Mouse (Mus musculus) heart, embryonic 13.5 days (tissue): ENCODE results near the gene Lgr6. TPM values are rescaled to one million over a fixed set of nuclear protein-coding genes. Genes with fewer than 3 reads are reported as not detected.

ENCODE experiments used
- ATAC-seq: fragments of 200-750 bp; cut with Nextera tagmentation; 2 replicates; pipeline ENCODE4 v1.8.0; 2017; ENCODE audit warnings: moderate TSS enrichment; ENCODE audit not compliant: insufficient number of reproducible peaks, low FRiP score, low TSS enrichment; ENCODE audit errors: extremely low read depth
- H3K27ac ChIP-seq: fragments of 300-500 bp; sonication (generic); replicated peaks from 2 replicates; pipeline ENCODE4 v1.5.1; 2015; ENCODE audit warnings: moderate library complexity, mild to moderate bottlenecking, inconsistent platforms
- H3K27me3 ChIP-seq: fragments of 300-500 bp; sonication (generic); replicated peaks from 2 replicates; pipeline ENCODE4 v1.6.1; 2015; ENCODE audit warnings: mild to moderate bottlenecking, inconsistent platforms
- H3K36me3 ChIP-seq: fragments of 300-500 bp; sonication (generic); 2 replicates; pipeline ENCODE4 v1.6.1; 2015; ENCODE audit warnings: mild to moderate bottlenecking, inconsistent platforms
- H3K4me1 ChIP-seq: fragments of 300-500 bp; sonication (generic); 2 replicates; pipeline ENCODE4 v1.6.1; 2015; ENCODE audit warnings: inconsistent platforms
- H3K4me2 ChIP-seq: fragments of 300-500 bp; sonication (generic); 2 replicates; pipeline ENCODE4 v1.6.1; 2015; ENCODE audit warnings: inconsistent platforms, mild to moderate bottlenecking, moderate library complexity
- H3K4me3 ChIP-seq: fragments of 300-500 bp; sonication (generic); 2 replicates; pipeline ENCODE4 v1.5.1; 2015; ENCODE audit warnings: moderate library complexity, mild to moderate bottlenecking, inconsistent platforms
- H3K9ac ChIP-seq: fragments of 300-500 bp; sonication (generic); 2 replicates; pipeline ENCODE4 v1.6.1; 2015; ENCODE audit warnings: inconsistent platforms, mild to moderate bottlenecking, moderate library complexity
- H3K9me3 ChIP-seq: fragments of 300-500 bp; sonication (generic); 2 replicates; pipeline ENCODE4 v1.6.1; 2016; ENCODE audit warnings: inconsistent platforms
- WGBS: fragments of 180-500 bp; shearing (Covaris S2); methylation state at CpG from one replicate; pipeline ENCODE4 v1.1.7; 2015; ENCODE audit warnings: mixed read lengths; 5-methylcytosine and 5-hydroxymethylcytosine counted together
- polyA plus RNA-seq: library from polyadenylated mRNA; unstranded; fragments of >200 nt; fragmentation: Nextera tagmentation; extraction: Ambion mirVana; gene quantifications from 2 replicates; pipeline ENCODE4 v1.2.1, GENCODE M21; 2015

Lgr6 gene
- polyA plus RNA-seq, 1 experiment from 2014 or later: 2.7 TPM

DNA sequence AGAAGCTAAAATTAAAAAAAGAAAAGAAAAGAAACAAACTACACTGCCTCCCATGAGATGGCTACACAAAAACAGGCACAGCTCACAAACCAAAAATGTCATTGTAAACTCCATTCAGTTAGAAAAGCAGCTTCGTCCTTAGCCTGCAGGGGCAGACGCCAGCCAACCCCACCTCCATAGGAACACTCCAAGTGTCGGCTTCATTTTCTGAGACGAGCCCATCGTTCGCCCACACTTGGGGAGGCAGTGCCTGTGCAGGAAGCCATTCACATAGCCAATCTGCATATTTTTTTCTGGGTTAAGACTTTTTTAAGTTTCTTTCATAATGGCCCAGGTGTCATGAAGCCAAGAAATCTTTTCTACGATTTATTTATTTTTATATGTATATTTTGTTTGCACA lies 157.5 kb downstream of the Lgr6 start:
- ATAC-seq: no peak
- Histone ChIP-seq H3K27ac (no peak overlapping the region), H3K9ac (no peak overlapping the region), H3K9me3 (no peaks in the 10 kb centered on the region), H3K27me3 (no peaks in the 10 kb centered on the region), H3K4me3 (no peak overlapping the region), H3K4me2 (no peak overlapping the region), H3K36me3 (peaks cover 25% of the 10 kb centered on the region), H3K4me1 (peaks cover 34% of the 10 kb centered on the region)
- WGBS: 84% methylated on average over 7 of the region's 7 CpGs

DNA sequence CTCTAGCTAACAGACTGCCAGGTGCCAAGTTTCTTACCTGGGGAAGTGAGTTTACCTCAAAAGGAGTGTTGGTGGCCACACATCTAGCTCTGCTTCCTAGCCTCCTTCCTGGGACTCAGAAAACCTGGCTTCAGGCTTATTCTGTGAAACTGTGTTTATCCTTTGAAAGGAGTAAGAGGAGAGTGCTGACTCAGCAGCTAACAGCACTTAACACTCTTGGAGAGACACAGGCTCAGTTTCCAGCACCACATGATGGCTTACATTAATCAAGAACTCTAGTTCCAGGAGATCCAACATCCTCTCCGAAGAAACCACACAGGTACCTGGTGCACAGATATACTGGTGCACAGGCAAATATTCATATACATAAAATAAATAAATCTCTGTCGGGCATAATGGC lies 162.2 kb downstream of the Lgr6 start:
- Histone ChIP-seq H3K9me3 (no peaks in the 10 kb centered on the region), H3K27me3 (no peaks in the 10 kb centered on the region), H3K36me3 (peaks cover 14% of the 10 kb centered on the region), H3K9ac (no peak overlapping the region), H3K4me1 (peaks cover 28% of the 10 kb centered on the region), H3K27ac (no peak overlapping the region), H3K4me2 (no peak overlapping the region), H3K4me3 (no peak overlapping the region)
- WGBS: 89% methylated on average over 2 of the region's 2 CpGs
- ATAC-seq: no peak

DNA sequence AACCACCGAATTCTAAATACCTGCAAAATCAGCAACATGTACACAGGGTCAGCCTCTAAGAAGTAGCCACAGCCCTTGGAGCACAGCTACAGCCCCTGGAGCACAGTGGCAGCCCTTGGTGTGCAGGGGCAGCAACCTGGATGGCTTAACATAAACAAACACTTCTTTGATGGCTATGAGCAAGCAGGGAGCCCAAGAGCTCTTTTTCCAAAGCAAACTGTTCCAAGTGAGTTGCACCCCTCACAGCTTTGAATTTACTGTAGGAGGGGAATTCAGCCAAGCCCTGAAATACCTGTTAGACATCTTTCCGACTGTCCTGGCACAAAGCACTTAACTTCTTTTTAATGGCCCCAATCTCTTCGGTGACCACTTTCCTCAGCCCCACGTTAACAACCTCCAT lies 164.2 kb downstream of the Lgr6 start:
- peak overlapping the region; percentile 65 for H3K27ac ChIP-seq
- WGBS: 64% methylated on average over 4 of the region's 4 CpGs
- no peak for ATAC-seq
- H3K4me3 ChIP-seq: no peak overlapping the region
- H3K9me3 ChIP-seq: no peaks in the 10 kb centered on the region
- H3K27me3 ChIP-seq: no peaks in the 10 kb centered on the region
- no peak overlapping the region for H3K4me2 ChIP-seq
- 0 out of 2 replicates have a peak overlapping the region, but pooled peaks have one; percentile 47 for H3K9ac ChIP-seq
- peaks cover 38% of the 10 kb centered on the region for H3K4me1 ChIP-seq
- peaks cover 4% of the 10 kb centered on the region for H3K36me3 ChIP-seq

DNA sequence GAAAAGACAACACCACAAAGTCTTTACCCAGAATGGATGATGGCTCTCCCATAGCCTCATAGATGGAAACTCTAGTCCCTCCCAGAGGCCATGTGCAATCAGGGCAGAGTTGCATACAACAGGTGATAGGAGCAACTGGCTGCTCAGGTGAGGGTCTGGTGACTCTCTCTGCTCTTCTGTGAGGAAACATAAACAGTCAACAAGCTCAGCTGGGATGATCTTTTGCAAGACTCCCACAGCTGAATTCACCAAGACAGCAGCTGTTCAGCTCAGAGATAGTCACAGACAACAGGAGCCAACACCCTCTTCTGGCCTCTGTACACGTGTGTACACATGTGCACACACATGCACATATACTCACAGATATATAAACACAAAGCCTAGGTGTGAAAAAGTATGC lies 166.8 kb downstream of the Lgr6 start:
- no peak overlapping the region for H3K4me3 ChIP-seq
- H3K9me3 ChIP-seq: no peaks in the 10 kb centered on the region
- no peak for ATAC-seq
- no peak overlapping the region for H3K9ac ChIP-seq
- no peaks in the 10 kb centered on the region for H3K36me3 ChIP-seq
- H3K27ac ChIP-seq: no peak overlapping the region
- H3K27me3 ChIP-seq: no peaks in the 10 kb centered on the region
- H3K4me2 ChIP-seq: no peak overlapping the region
- peaks cover 64% of the 10 kb centered on the region for H3K4me1 ChIP-seq
- WGBS: 89% methylated on average over 1 of the region's 1 CpGs

DNA sequence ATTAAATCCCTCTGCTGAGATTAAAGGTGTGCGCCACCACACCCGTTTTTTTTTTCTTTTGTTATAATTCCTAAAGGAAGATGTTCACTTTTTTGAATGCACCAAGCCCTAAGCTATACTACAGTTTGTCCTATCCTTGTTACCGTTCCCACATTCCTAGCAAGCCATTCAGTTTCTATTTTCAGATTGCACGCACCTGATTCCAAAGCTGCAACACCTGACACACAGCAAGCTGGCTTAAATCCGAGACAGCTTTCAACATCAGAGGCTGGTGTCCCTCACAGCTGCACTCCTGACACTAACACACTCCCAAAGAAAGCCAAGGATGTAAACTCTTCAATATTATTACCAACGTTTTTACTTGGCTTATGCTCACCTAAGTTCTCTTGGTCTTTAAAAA lies 168.7 kb downstream of the Lgr6 start:
- Histone ChIP-seq H3K27ac (peak overlapping the region; percentile 77), H3K4me3 (no peak overlapping the region), H3K9me3 (no peaks in the 10 kb centered on the region), H3K9ac (no peak overlapping the region), H3K4me2 (no peak overlapping the region), H3K36me3 (no peaks in the 10 kb centered on the region), H3K4me1 (peaks cover 70% of the 10 kb centered on the region), H3K27me3 (no peaks in the 10 kb centered on the region)
- WGBS: 60% methylated on average over 6 of the region's 6 CpGs
- ATAC-seq: no peak

Other genes with a start within 250 kb of the Lgr6 start
- gene Ppp1r12b, start 149.3 kb downstream of the Lgr6 start, polyA plus RNA-seq: 20.3 and 20.4 TPM in 2 replicates
- 42.5 and 51.5 TPM in 2 replicates for gene Ube2t, start 142.7 kb downstream of the Lgr6 start, polyA plus RNA-seq
- gene Ptpn7, start 27.4 kb upstream of the Lgr6 start, polyA plus RNA-seq: 1.2 and 1.4 TPM in 2 replicates
- 33.3 and 33.9 TPM in 2 replicates for gene Arl8a, start 41.5 kb upstream of the Lgr6 start, polyA plus RNA-seq
- not detected in 2 replicates for gene Gpr37l1, start 62.4 kb upstream of the Lgr6 start, polyA plus RNA-seq
- gene Elf3, start 153.3 kb upstream of the Lgr6 start, polyA plus RNA-seq: 0.86 and 0.93 TPM in 2 replicates
- gene Rnpep, start 178.8 kb upstream of the Lgr6 start, polyA plus RNA-seq: 52.8 and 57.5 TPM in 2 replicates
- gene Timm17a, start 208.5 kb upstream of the Lgr6 start, polyA plus RNA-seq: 313 and 356 TPM in 2 replicates
- 1.2 and 1.4 TPM in 2 replicates for gene Lmod1, start 219.5 kb upstream of the Lgr6 start, polyA plus RNA-seq